Comparison of ENCODE assay signal across 8 mouse cellular contexts in the genomic region with DNA sequence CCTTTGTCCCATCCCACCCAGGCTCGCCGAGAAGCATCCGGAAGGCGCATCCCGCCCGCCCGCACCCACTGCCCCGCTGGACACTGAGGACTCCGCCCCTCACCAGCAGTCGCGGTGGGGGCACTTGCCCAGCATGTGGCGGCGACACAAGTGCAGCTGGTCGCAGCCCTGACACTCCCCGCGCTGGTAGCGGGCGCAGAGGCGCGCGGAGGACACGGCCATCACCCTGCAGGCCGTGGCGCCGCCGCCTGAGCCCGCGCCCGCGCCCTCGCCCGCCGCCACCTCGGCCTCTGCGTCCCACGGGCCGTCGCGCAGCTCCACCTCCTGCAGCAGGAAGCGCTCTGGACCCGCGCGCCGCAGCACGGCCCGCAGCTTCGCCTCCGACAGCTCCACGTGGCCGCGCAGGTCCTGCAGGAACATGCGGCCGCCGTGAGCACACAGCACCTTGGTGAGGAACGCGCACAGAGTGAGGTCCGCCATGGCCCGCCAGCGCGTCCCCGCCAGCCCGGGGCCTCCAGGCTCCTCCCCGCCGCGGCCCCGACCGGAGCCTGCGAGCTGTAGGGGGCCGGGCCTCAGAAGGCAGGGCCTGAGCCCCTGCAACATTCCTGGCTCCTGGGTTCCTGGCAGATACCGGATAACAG. TPM values are rescaled to one million over a fixed set of nuclear protein-coding genes. Genes with fewer than 3 reads are reported as not detected.
DNase-seq lines count a peak whose midpoint lies in the region; ATAC-seq lines count a peak whose summit lies in the region.

Gene Zc3hav1l (minus strand): TSS at position 499 of the 641 bp plus-strand sequence.

- ATAC-seq in megakaryocyte progenitor cell, adult 5-6 weeks (replicated peaks; ENCODE audit: poor library complexity) = peak; percentile 93

- DNase-seq in WW6 (ENCODE audit: low read depth, low spot score) = peak; percentile 64
- peak; percentile 66 to 69 for DNase-seq in cerebellum, postnatal 36 days
- peak; percentile 21 to 32 for DNase-seq in gastrocnemius, adult 8-10 months (ENCODE audit: low spot score in 2 of 2)
- peak; percentile 22 for DNase-seq in hindlimb bud, embryonic 11.5 days (ENCODE audit: extremely low spot score, low read depth, low spot score)
- DNase-seq in left cerebral cortex, postnatal 10 days (ENCODE audit: extremely low spot score in 1 of 2, low spot score in 2 of 2) = peak; percentile 37 to 84
- peak; percentile 29 to 51 for DNase-seq in right cerebral cortex, postnatal 36 days (ENCODE audit: low spot score in 2 of 2)
- peak; percentile 89 for DNase-seq in yolk sac, embryonic 10.5 days (ENCODE audit: low spot score)

- intact Hi-C loops in left cerebral cortex, postnatal 10 days (cut with DNase I) = no loop called here

RNA-seq across cellular contexts. Expression of gene Zc3hav1l, which starts in this region (rescaled TPM):
- under 1 TPM; 0.16 to 0.45 (median 0.18) TPM for total RNA-seq in gastrocnemius, adult 8-10 months (2022)
- 1 to 10 TPM; 2.9 to 3.5 TPM for total RNA-seq in left cerebral cortex, postnatal 10 days (2021)
- total RNA-seq in megakaryocyte progenitor cell, adult 5-6 weeks (2015) = 11.5 and 11.6 TPM in 2 replicates
- 4.4 and 4.9 TPM in 2 replicates for total RNA-seq in megakaryocyte progenitor cell, adult 5-6 weeks (2017)

Comparison
In these comparisons a context has a peak if more than half of its experiments do, and no peak if none do; other contexts are left out.
1. Peak in every context shown above with its lines: DNase-seq and ATAC-seq.
2. Peak in DNase-seq in gastrocnemius, adult 8-10 months; RNA of the gene not detected or under 1 TPM.
3. DNase-seq: peak in every context shown above with its lines; median percentile 89 in yolk sac, embryonic 10.5 days; 68 in cerebellum, postnatal 36 days; 64 in WW6; 60 in left cerebral cortex, postnatal 10 days; 40 in right cerebral cortex, postnatal 36 days; 26 in gastrocnemius, adult 8-10 months; 22 in hindlimb bud, embryonic 11.5 days.